Mouse (Mus musculus): ENCODE results near the gene Pomt1. TPM values are rescaled to one million over a fixed set of nuclear protein-coding genes. Genes with fewer than 3 reads are reported as not detected.

The Pomt1 gene
- 36.5 and 63.7 TPM in 2 replicates for total RNA-seq (2012; rRNA removed)

DNA sequence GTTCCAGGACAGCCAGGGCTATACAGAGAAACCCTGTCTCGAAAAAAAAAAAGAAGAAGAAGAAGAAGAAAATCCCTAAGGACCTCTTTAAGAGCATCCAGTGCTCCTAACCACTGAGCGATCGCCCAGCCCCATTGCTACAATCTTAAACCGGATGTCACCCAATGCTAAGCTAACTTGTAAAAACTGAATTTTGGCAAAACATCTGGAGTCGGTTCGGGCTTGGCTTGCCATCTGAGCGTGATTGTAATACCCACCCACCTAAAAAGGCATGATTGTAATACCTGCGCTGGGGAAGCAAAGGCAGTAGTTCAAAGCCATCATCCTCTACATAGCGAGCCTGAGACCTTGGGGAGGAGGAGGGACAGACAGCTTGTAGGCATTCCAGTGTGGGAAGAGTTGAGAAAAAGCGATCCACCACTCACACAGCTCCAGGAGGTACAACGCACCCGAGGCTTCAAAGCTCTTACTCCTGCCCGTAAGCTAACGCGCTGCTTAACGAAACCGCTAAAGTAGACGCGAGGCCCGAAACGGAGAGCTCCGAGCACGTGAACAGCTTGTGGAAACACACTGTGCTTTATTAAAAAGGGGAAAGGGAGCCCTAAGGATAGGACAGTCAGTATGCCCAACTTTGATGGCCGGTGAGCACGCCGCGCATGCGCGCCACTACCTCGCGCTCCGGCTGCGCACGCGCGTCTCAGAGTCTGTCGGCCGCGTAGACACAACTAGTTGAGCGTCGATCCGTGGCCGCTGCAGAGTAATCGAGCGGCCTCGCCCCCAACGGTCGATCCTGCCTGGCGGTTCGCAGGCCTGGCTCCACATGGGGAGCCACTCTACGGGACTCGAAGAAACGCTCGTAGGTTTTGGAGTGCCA, at the start of gene Pomt1:
TSS of gene Pomt1 (plus strand) at position 705 of the 874 bp plus-strand sequence.
- Histone ChIP-seq H3K27ac (ENCODE audit: insufficient read depth, low read depth, low read length, poor library complexity, severe bottlenecking) (peak within 1 kb of the TSS; percentile 56), H3K4me3 (ENCODE audit: insufficient read depth in 1 of 2, low read depth in 1 of 2, low read length in 2 of 2, poor library complexity in 1 of 2, severe bottlenecking in 1 of 2) (peak within 1 kb of the TSS; percentile 77 to 89), H3K4me1 (ENCODE audit: control insufficient read depth in 2 of 2, insufficient read depth in 2 of 2, low read length in 2 of 2, poor library complexity in 1 of 2) (peaks cover 0 to 5% of the 10 kb centered on the region in 2 experiments; a peak in 2 of 4 replicates), H3K36me3 (ENCODE audit: control insufficient read depth, insufficient read depth, low read length, poor library complexity, severe bottlenecking) (peaks cover 25% of the 10 kb centered on the region), H3K9ac (ENCODE audit: insufficient read depth, low read depth, low read length, poor library complexity, severe bottlenecking) (peak within 1 kb of the TSS; percentile 87), H3K9me3 (ENCODE audit: control insufficient read depth, insufficient read depth, low read depth, low read length) (no peaks in the 10 kb centered on the region)
- DNase-seq (ENCODE audit: low read depth, low spot score): peak; percentile 90
- TF ChIP-seq ZC3H11A (IDR thresholded peaks at IDR 0.05; ENCODE audit: borderline replicate concordance, low read depth, low read length) (no peak), HCFC1 (IDR thresholded peaks at IDR 0.05; ENCODE audit: borderline replicate concordance, insufficient read depth, low read length) (peak; percentile 81)
- in situ Hi-C loops (cut with MboI; ENCODE audit: low sequenced_read_pairs in 2 of 2, unreplicated experiment in 2 of 2): no loop called here

DNA sequence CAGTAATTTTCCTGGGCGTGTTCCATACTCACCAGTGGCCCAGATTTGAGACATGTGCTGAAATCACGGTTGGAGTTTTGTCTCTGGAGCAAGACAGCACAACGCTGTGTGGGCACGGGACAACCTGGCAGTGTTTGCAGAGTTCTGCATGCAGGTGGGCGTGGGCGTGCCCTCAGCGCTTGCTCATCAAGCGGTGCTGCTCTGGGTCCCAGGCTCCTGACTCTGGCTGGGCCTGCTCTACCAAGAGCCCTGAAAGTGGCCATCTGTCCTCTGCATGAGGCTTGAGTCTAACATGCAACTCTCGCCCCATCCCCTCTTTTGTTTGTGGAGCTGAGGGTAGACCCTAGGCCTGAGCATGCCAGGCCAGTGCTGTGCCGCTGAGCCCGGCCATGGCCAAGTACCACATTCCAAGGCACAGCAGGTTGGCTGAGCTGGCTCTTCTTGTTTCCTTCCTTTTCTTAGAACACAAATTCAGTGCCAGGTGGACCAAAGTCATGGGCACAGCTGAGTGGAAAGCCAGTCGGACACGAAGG, 49.3 kb upstream of the Pomt1 start:
- Histone ChIP-seq H3K4me1 (ENCODE audit: control insufficient read depth in 2 of 2, insufficient read depth in 2 of 2, low read length in 2 of 2, poor library complexity in 1 of 2) (peaks cover 4 to 17% of the 10 kb centered on the region in 2 experiments; a peak in 3 of 4 replicates), H3K9me3 (ENCODE audit: control insufficient read depth, insufficient read depth, low read depth, low read length) (no peaks in the 10 kb centered on the region), H3K36me3 (ENCODE audit: control insufficient read depth, insufficient read depth, low read length, poor library complexity, severe bottlenecking) (peaks cover 74% of the 10 kb centered on the region), H3K9ac (ENCODE audit: insufficient read depth, low read depth, low read length, poor library complexity, severe bottlenecking) (no peak overlapping the region), H3K27ac (ENCODE audit: insufficient read depth, low read depth, low read length, poor library complexity, severe bottlenecking) (no peak overlapping the region), H3K4me3 (ENCODE audit: insufficient read depth in 1 of 2, low read depth in 1 of 2, low read length in 2 of 2, poor library complexity in 1 of 2, severe bottlenecking in 1 of 2) (no peak overlapping the region)
- no peak for TF ChIP-seq ZC3H11A (IDR thresholded peaks at IDR 0.05; ENCODE audit: borderline replicate concordance, low read depth, low read length)
- TF ChIP-seq HCFC1 (IDR thresholded peaks at IDR 0.05; ENCODE audit: borderline replicate concordance, insufficient read depth, low read length): no peak
- TF ChIP-seq CHD2 (IDR thresholded peaks at IDR 0.05; ENCODE audit: low read depth, low read length): no peak
- TF ChIP-seq MAFK (IDR thresholded peaks at IDR 0.05; ENCODE audit: insufficient read depth, low read depth, low read length): no peak
- no peak for TF ChIP-seq ZNF384 (IDR thresholded peaks at IDR 0.05; ENCODE audit: low read depth, low read length)
- in situ Hi-C loops (cut with MboI; ENCODE audit: low sequenced_read_pairs in 2 of 2, unreplicated experiment in 2 of 2): no loop called here
- no peak for DNase-seq (ENCODE audit: low read depth, low spot score)

DNA sequence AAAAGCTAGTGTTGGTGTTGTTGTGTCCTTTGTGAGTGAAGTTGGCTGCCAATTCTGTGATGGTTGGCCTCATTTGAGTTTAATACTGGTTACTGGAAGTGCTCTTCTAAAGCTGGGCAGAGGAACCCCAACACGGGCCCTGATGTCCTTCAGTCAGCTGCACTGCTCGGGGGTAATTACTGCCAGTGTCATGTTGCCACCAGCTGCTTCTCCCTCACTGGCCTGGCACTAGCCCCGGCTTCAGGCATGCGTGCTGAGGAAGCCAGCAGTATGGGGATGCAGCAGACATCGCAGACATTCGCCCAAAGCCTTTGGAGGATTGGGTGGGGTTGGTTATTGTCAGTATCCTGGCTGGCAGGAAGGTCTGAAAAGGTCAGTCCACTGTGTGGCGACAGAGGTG, 48.7 kb upstream of the Pomt1 start:
- Histone ChIP-seq H3K36me3 (ENCODE audit: control insufficient read depth, insufficient read depth, low read length, poor library complexity, severe bottlenecking) (peaks cover 76% of the 10 kb centered on the region), H3K9me3 (ENCODE audit: control insufficient read depth, insufficient read depth, low read depth, low read length) (no peaks in the 10 kb centered on the region), H3K27ac (ENCODE audit: insufficient read depth, low read depth, low read length, poor library complexity, severe bottlenecking) (no peak overlapping the region), H3K4me1 (ENCODE audit: control insufficient read depth in 2 of 2, insufficient read depth in 2 of 2, low read length in 2 of 2, poor library complexity in 1 of 2) (peaks cover 0 to 12% of the 10 kb centered on the region in 2 experiments; a peak in 2 of 4 replicates), H3K9ac (ENCODE audit: insufficient read depth, low read depth, low read length, poor library complexity, severe bottlenecking) (no peak overlapping the region), H3K4me3 (ENCODE audit: insufficient read depth in 1 of 2, low read depth in 1 of 2, low read length in 2 of 2, poor library complexity in 1 of 2, severe bottlenecking in 1 of 2) (no peak overlapping the region)
- TF ChIP-seq HCFC1 (IDR thresholded peaks at IDR 0.05; ENCODE audit: borderline replicate concordance, insufficient read depth, low read length): no peak
- in situ Hi-C loops (cut with MboI; ENCODE audit: low sequenced_read_pairs in 2 of 2, unreplicated experiment in 2 of 2): no loop called here
- DNase-seq (ENCODE audit: low read depth, low spot score): no peak

DNA sequence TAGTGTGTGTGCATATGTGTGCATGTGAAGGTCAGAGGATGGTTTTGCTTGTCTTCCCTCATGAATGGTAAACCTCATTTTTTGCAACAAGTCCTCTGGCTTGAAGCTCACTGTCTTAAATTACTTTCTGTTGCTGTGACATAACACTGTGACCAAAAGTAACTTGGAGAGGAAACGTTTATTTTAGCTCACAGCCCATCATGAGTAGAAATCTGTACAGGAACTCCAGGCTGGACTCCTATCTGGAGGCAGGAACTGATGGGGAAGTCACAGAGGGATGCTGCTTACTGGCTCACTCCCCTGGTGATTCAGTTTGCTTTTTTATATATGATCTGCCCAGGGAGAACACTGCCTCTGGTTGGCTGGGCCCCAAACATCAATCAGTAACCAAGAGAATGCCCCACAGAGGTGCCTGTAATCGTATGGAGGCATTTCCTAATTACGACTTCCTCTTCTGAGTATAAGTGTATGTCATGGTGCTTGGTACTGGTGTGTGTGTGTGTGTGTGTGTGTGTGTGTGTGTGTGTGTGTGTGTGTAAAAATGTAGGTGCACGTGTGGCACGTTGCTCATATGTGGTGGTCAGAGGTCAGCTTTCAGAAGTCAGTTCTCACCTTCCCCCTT, 47.2 kb upstream of the Pomt1 start:
- H3K4me1 ChIP-seq (ENCODE audit: control insufficient read depth in 2 of 2, insufficient read depth in 2 of 2, low read length in 2 of 2, poor library complexity in 1 of 2): peaks cover 0 to 12% of the 10 kb centered on the region in 2 experiments; a peak in 2 of 4 replicates
- H3K36me3 ChIP-seq (ENCODE audit: control insufficient read depth, insufficient read depth, low read length, poor library complexity, severe bottlenecking): peaks cover 74% of the 10 kb centered on the region
- no peak overlapping the region for H3K27ac ChIP-seq (ENCODE audit: insufficient read depth, low read depth, low read length, poor library complexity, severe bottlenecking)
- no peaks in the 10 kb centered on the region for H3K9me3 ChIP-seq (ENCODE audit: control insufficient read depth, insufficient read depth, low read depth, low read length)
- H3K4me3 ChIP-seq (ENCODE audit: insufficient read depth in 1 of 2, low read depth in 1 of 2, low read length in 2 of 2, poor library complexity in 1 of 2, severe bottlenecking in 1 of 2): no peak overlapping the region
- no peak for DNase-seq (ENCODE audit: low read depth, low spot score)
- in situ Hi-C loops (cut with MboI; ENCODE audit: low sequenced_read_pairs in 2 of 2, unreplicated experiment in 2 of 2): no loop called here
- no peak overlapping the region for H3K9ac ChIP-seq (ENCODE audit: insufficient read depth, low read depth, low read length, poor library complexity, severe bottlenecking)
- TF ChIP-seq MAFK (IDR thresholded peaks at IDR 0.05; ENCODE audit: insufficient read depth, low read depth, low read length) (no peak), ZC3H11A (IDR thresholded peaks at IDR 0.05; ENCODE audit: borderline replicate concordance, low read depth, low read length) (no peak), CHD2 (IDR thresholded peaks at IDR 0.05; ENCODE audit: low read depth, low read length) (no peak), HCFC1 (IDR thresholded peaks at IDR 0.05; ENCODE audit: borderline replicate concordance, insufficient read depth, low read length) (no peak), ZNF384 (IDR thresholded peaks at IDR 0.05; ENCODE audit: low read depth, low read length) (no peak)
